In the genomic region with DNA sequence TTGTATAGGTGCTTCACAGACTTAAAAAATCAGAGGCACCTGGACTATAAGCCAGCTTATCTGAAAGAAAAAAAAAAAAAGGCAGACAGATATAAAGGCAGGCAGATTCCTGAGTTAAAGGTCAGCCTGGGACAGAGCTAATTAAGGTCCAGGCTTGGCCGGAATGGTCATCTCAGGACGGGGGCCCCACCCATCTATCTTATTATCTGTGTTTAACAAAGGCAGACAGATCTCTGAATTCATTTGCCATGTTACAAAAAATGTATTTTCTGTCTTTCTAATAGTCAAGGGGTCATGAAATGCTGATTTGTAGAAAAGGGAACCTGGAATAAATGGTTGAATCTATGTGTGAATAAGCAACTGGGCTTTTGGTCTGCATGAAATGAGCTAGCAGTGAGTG, we compare ENCODE assay signal across 27 mouse cellular contexts. TPM values are rescaled to one million over a fixed set of nuclear protein-coding genes. Genes with fewer than 3 reads are reported as not detected.
DNase-seq lines count a peak whose midpoint lies in the region; ATAC-seq and TF ChIP-seq lines count a peak whose summit lies in the region.
"Had no signal": no experiment of that assay in that cellular context is flagged by ENCODE, and none has a peak within 500 bp of the region (broad histone marks: within the 10 kb centered on the region; RNA-seq: fewer than 3 reads in every experiment).

No protein-coding gene starts in this region.

- H3K27me3 ChIP-seq in heart, embryonic 11.5 days (ENCODE audit: control insufficient read depth, insufficient read depth, low read length): no peaks in the 10 kb centered on the region
- H3K27me3 ChIP-seq in liver, postnatal 0 days (ENCODE audit: insufficient read depth, low read length): no peaks in the 10 kb centered on the region
- no peaks in the 10 kb centered on the region for H3K27me3 ChIP-seq in midbrain, embryonic 11.5 days (ENCODE audit: control insufficient read depth, insufficient read depth, low read length)
- H3K27me3 ChIP-seq in midbrain, postnatal 0 days (ENCODE audit: insufficient read depth, low read length): no peaks in the 10 kb centered on the region
- H3K27me3 ChIP-seq: CH12.LX, Patski had no signal

- 79% methylated on average over 2 of the region's 2 CpGs for WGBS in heart, embryonic 11.5 days (ENCODE audit: insufficient replicate concordance)
- 63% methylated on average over 2 of the region's 2 CpGs for WGBS in liver, postnatal 0 days (ENCODE audit: insufficient replicate concordance)
- 87% methylated on average over 2 of the region's 2 CpGs for whole genome bisulfite sequencing in midbrain, embryonic 11.5 days
- WGBS in midbrain, postnatal 0 days: 81% methylated on average over 2 of the region's 2 CpGs

- H3K4me1 ChIP-seq in heart, embryonic 11.5 days (ENCODE audit: control insufficient read depth, insufficient read depth, low read length): peaks cover 13% of the 10 kb centered on the region
- peaks cover 13% of the 10 kb centered on the region; the same call in 1 of the 2 replicates for H3K4me1 ChIP-seq in liver, postnatal 0 days (ENCODE audit: insufficient read depth)
- no peaks in the 10 kb centered on the region for H3K4me1 ChIP-seq in midbrain, embryonic 11.5 days (ENCODE audit: control insufficient read depth, insufficient read depth, low read length)
- no peaks in the 10 kb centered on the region for H3K4me1 ChIP-seq in midbrain, postnatal 0 days (ENCODE audit: insufficient read depth, low read length)

- H3K27ac ChIP-seq in heart, embryonic 11.5 days (ENCODE audit: low read depth, low read length): no peak overlapping the region
- peak overlapping the region; percentile 2; the same call in 1 of the 2 replicates for H3K27ac ChIP-seq in liver, postnatal 0 days (ENCODE audit: low read depth)
- no peak overlapping the region for H3K27ac ChIP-seq in midbrain, embryonic 11.5 days (ENCODE audit: low read depth, low read length)
- no peak overlapping the region for H3K27ac ChIP-seq in midbrain, postnatal 0 days (ENCODE audit: low read depth, low read length)

- H3K4me2 ChIP-seq in heart, embryonic 11.5 days: no peak overlapping the region
- H3K4me2 ChIP-seq in liver, postnatal 0 days (ENCODE audit: low read depth, low read length): no peak overlapping the region
- no peak overlapping the region for H3K4me2 ChIP-seq in midbrain, embryonic 11.5 days
- no peak overlapping the region for H3K4me2 ChIP-seq in midbrain, postnatal 0 days (ENCODE audit: low read depth, low read length, poor library complexity, severe bottlenecking)

- no peaks in the 10 kb centered on the region for H3K36me3 ChIP-seq in heart, embryonic 11.5 days (ENCODE audit: control insufficient read depth, insufficient read depth, low read length)
- H3K36me3 ChIP-seq in liver, postnatal 0 days (replicated peaks; ENCODE audit: insufficient read depth, low read length): no peaks in the 10 kb centered on the region
- no peaks in the 10 kb centered on the region for H3K36me3 ChIP-seq in midbrain, embryonic 11.5 days (ENCODE audit: control insufficient read depth, insufficient read depth, low read length)
- no peaks in the 10 kb centered on the region for H3K36me3 ChIP-seq in midbrain, postnatal 0 days (ENCODE audit: insufficient read depth, low read length)
- H3K36me3 ChIP-seq: G1E had no signal

- peaks cover 6% of the 10 kb centered on the region; the same call in 1 of the 2 replicates for H3K9me3 ChIP-seq in heart, embryonic 11.5 days (replicated peaks; ENCODE audit: control insufficient read depth, low read length)
- H3K9me3 ChIP-seq in liver, postnatal 0 days (ENCODE audit: low read length): peaks cover 8% of the 10 kb centered on the region; the same call in 1 of the 2 replicates
- H3K9me3 ChIP-seq in midbrain, embryonic 11.5 days (ENCODE audit: control insufficient read depth, low read length): no peaks in the 10 kb centered on the region
- no peaks in the 10 kb centered on the region for H3K9me3 ChIP-seq in midbrain, postnatal 0 days (ENCODE audit: low read length)
- H3K9me3 ChIP-seq: G1E had no signal

- TF ChIP-seq EP300 in liver, postnatal 0 days (IDR thresholded peaks at IDR 0.05; ENCODE audit: low read depth): no peak

- DNase-seq in heart, adult 11 months: peak; percentile 73
- DNase-seq in liver, postnatal 0 days: no peak
- DNase-seq in liver: no peak
- peak; percentile 70 for DNase-seq in midbrain, embryonic 11.5 days (ENCODE audit: low spot score, missing footprints)
- DNase-seq in midbrain, postnatal 0 days (ENCODE audit: low spot score): no peak
- DNase-seq: adrenal gland, adult 2 months; adrenal gland, adult 8-10 months; adrenal gland, postnatal 10 days; adrenal gland, postnatal 14 days; adrenal gland, postnatal 25 days; adrenal gland, postnatal 36 days; B cell, adult 2 months; cerebellum, adult 11 months; cerebellum, adult 11-12 months; cerebellum, adult 18-20 months had no signal

- no peak overlapping the region for H3K4me3 ChIP-seq in heart, embryonic 11.5 days (ENCODE audit: low read depth, low read length)
- no peak overlapping the region for H3K4me3 ChIP-seq in liver, postnatal 0 days (ENCODE audit: low read depth, low read length)
- H3K4me3 ChIP-seq in midbrain, embryonic 11.5 days (ENCODE audit: low read depth, low read length): no peak overlapping the region
- no peak overlapping the region for H3K4me3 ChIP-seq in midbrain, postnatal 0 days (ENCODE audit: low read depth, low read length)

- no peak for ATAC-seq in heart, embryonic 11.5 days (replicated peaks; ENCODE audit: insufficient number of reproducible peaks, low FRiP score, low TSS enrichment)
- ATAC-seq in liver, postnatal 0 days: no peak
- ATAC-seq in midbrain, embryonic 11.5 days (ENCODE audit: low FRiP score): no peak
- ATAC-seq in midbrain, postnatal 0 days (ENCODE audit: low FRiP score): no peak
- ATAC-seq: activated CD4-positive, CD25-positive, alpha-beta regulatory T cell, adult 4 months; CD4-positive, CD25-positive, alpha-beta regulatory T cell, adult 4 months; Patski had no signal

- H3K9ac ChIP-seq in heart, embryonic 11.5 days (ENCODE audit: low read depth, low read length): no peak overlapping the region
- H3K9ac ChIP-seq in liver, postnatal 0 days (replicated peaks): no peak overlapping the region
- H3K9ac ChIP-seq in midbrain, embryonic 11.5 days (ENCODE audit: low read length): no peak overlapping the region
- no peak overlapping the region for H3K9ac ChIP-seq in midbrain, postnatal 0 days (replicated peaks; ENCODE audit: low read length, poor library complexity, severe bottlenecking)

- TF ChIP-seq CTCF in liver, postnatal 0 days (IDR thresholded peaks at IDR 0.05; ENCODE audit: low read depth): no peak
- TF ChIP-seq CTCF in midbrain, postnatal 0 days (IDR thresholded peaks at IDR 0.05): no peak

RNA-seq across cellular contexts. Expression of gene Tmem212, which starts 12.1 kb away (rescaled TPM):
- polyA plus RNA-seq in heart, embryonic 11.5 days (2014; fragmentation: Nextera tagmentation; extraction: Ambion mirVana): not detected in 2 replicates
- polyA plus RNA-seq in liver, postnatal 0 days (2015; fragmentation: Nextera tagmentation; extraction: Ambion mirVana): 0.21 and 0.26 TPM in 2 replicates
- polyA plus RNA-seq in midbrain, embryonic 11.5 days (2014; fragmentation: Nextera tagmentation; extraction: Ambion mirVana): not detected in 2 replicates
- 9.1 and 9.6 TPM in 2 replicates for total RNA-seq in midbrain, postnatal 0 days (2014; rRNA removed)
- 4.8 and 6.2 TPM in 2 replicates for polyA plus RNA-seq in midbrain, postnatal 0 days (2015; fragmentation: Nextera tagmentation; extraction: Ambion mirVana)
- total RNA-seq: adrenal gland, adult 18-20 months; adrenal gland, adult 2 months; adrenal gland, adult 8-10 months; adrenal gland, postnatal 10 days; adrenal gland, postnatal 14 days; adrenal gland, postnatal 25 days; adrenal gland, postnatal 36 days; adrenal gland, postnatal 4 days; CH12.LX; ES-E14; G1E; MEL had no signal
- polyA plus RNA-seq: activated CD4-positive, CD25-positive, alpha-beta regulatory T cell, adult 4 months; adrenal gland, adult 2 months; brain, embryonic 14.5 days; C2C12; CD4-positive, CD25-positive, alpha-beta regulatory T cell, adult 4 months; G1E had no signal

RNA-seq across cellular contexts. Expression of gene Pld1, which starts 30.2 kb away (rescaled TPM):
- polyA plus RNA-seq in heart, embryonic 11.5 days (2014; fragmentation: Nextera tagmentation; extraction: Ambion mirVana): 5.9 TPM in 2 replicates
- polyA plus RNA-seq in liver, postnatal 0 days (2015; fragmentation: Nextera tagmentation; extraction: Ambion mirVana): 4.9 and 5.1 TPM in 2 replicates
- polyA plus RNA-seq in midbrain, embryonic 11.5 days (2014; fragmentation: Nextera tagmentation; extraction: Ambion mirVana): 4.5 and 5.2 TPM in 2 replicates
- 6.7 and 13.5 TPM in 2 replicates for total RNA-seq in midbrain, postnatal 0 days (2014; rRNA removed)
- 4.7 and 5.0 TPM in 2 replicates for polyA plus RNA-seq in midbrain, postnatal 0 days (2015; fragmentation: Nextera tagmentation; extraction: Ambion mirVana)
- total RNA-seq: CH12.LX, MEL had no signal
- polyA plus RNA-seq: G1E had no signal

Comparison
In these comparisons a context has a peak if more than half of its experiments do, and no peak if none do; other contexts are left out.
1. DNase-seq: peak in heart, adult 11 months (single experiment) and midbrain, embryonic 11.5 days (single experiment); none in liver, postnatal 0 days (single experiment), liver (single experiment) and midbrain, postnatal 0 days (single experiment).